Mouse (Mus musculus) A20 (cell line): ENCODE measurements at regions not wholly inside any gene's neighbourhood (a gene's known extent, or its start where the extent isn't known, plus 50 kb on each side); places are given as distances from the start of the nearest gene placed in this dataset.
A peak's percentile ranks its signal among the peaks of the same experiment; 100 is the strongest.

Experiments used
- DNase-seq: peaks from one replicate; pipeline ENCODE4 v3.0.0-alpha.2; 2011; ENCODE audit warnings: low read depth, low spot score

- DNase-seq, result no peak
Observed at GRCm38 (mm10) chr3:58146762-58147161, 267.8 kb upstream of the Tsc22d2 start.

- no peak for DNase-seq
Observed at GRCm38 (mm10) chr3:58153141-58153540, 261.4 kb upstream of the Tsc22d2 start.

- DNase-seq, result no peak
Observed at GRCm38 (mm10) chr3:58153874-58154756, 260.4 kb upstream of the Tsc22d2 start.

- peak; percentile 70 for DNase-seq
Observed at GRCm38 (mm10) chr3:58159384-58159783, 255.1 kb upstream of the Tsc22d2 start.

- no peak for DNase-seq
Observed at GRCm38 (mm10) chr3:58162238-58162637, 252.3 kb upstream of the Tsc22d2 start.

GRCm38 (mm10) chr3:58163806-58164205 is 250.7 kb upstream of the Tsc22d2 start:
- peak; percentile 79 for DNase-seq

- DNase-seq, result no peak
Observed at GRCm38 (mm10) chr3:58166628-58167027, 247.9 kb upstream of the Tsc22d2 start.

- no peak for DNase-seq
Observed at GRCm38 (mm10) chr3:58167121-58167520, 247.4 kb upstream of the Tsc22d2 start.

GRCm38 (mm10) chr3:58167761-58168290 is 246.7 kb upstream of the Tsc22d2 start:
- no peak for DNase-seq

GRCm38 (mm10) chr3:58168522-58169185 is 245.9 kb upstream of the Tsc22d2 start:
- no peak for DNase-seq

- no peak for DNase-seq
Observed at GRCm38 (mm10) chr3:58169786-58170185, 244.7 kb upstream of the Tsc22d2 start.

GRCm38 (mm10) chr3:58172096-58172495 is 242.4 kb upstream of the Tsc22d2 start:
- no peak for DNase-seq

- DNase-seq, result no peak
Observed at GRCm38 (mm10) chr3:58173821-58174220, 240.7 kb upstream of the Tsc22d2 start.

GRCm38 (mm10) chr3:58181715-58182114 is 232.8 kb upstream of the Tsc22d2 start:
- no peak for DNase-seq

GRCm38 (mm10) chr3:58182299-58182698 is 232.2 kb upstream of the Tsc22d2 start:
- no peak for DNase-seq

- DNase-seq, result no peak
Observed at GRCm38 (mm10) chr3:58183279-58183678, 231.2 kb upstream of the Tsc22d2 start.

- DNase-seq, result no peak
Observed at GRCm38 (mm10) chr3:58200462-58200861, 214.1 kb upstream of the Tsc22d2 start.

- no peak for DNase-seq
Observed at GRCm38 (mm10) chr3:58202816-58203215, 211.7 kb upstream of the Tsc22d2 start.

GRCm38 (mm10) chr3:58203806-58204205 is 210.7 kb upstream of the Tsc22d2 start:
- DNase-seq, result no peak

- DNase-seq, result no peak
Observed at GRCm38 (mm10) chr3:58205526-58205925, 209.0 kb upstream of the Tsc22d2 start.

GRCm38 (mm10) chr3:58206776-58207398 is 207.6 kb upstream of the Tsc22d2 start:
- no peak for DNase-seq

GRCm38 (mm10) chr3:58211016-58211415 is 203.5 kb upstream of the Tsc22d2 start:
- no peak for DNase-seq
